Mouse (Mus musculus): ENCODE data around the gene Nos3.

The Nos3 gene

GRCm38 (mm10) chr5:24364508-24364907, at the start of gene Nos3:
TSS of gene Nos3 (plus strand) at chr5:24364810.
- DNase-seq (ENCODE audit: low spot score) = no peak

DNA sequence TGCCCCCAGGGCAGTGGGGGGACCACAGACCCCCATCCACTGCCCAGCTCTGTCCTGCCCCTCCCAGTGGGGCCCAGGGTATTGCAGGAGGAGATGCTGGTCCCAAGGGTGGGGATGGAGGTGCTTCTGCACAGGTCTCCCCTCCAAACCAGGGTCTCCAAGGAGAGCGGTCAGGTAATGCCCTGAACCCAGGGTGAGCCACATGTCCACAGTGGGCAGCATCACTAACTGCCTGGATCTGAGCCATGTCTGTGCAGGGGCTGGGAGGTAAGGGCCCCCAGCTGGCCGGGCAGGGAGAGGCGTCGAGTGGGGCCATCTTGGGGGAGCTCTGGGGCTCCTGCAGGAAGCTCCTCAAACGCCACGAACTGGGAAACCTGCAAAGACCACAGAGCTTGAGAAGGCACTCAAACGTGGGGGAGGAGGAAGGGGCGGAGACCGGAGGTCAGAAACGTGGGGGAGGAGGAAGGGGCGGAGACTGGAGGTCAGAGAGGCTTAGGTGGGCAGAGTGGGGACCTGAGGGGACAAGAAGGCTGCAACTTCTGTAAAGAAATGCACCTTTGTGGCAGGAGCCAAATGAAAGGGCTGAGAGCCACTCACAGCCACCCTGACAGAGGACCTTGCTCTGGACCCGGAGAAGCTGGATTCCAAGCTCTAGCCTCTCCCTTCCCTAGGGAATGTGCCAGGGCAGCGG, 44.7 kb upstream of the Nos3 start:
- no peak for DNase-seq (ENCODE audit: low spot score)

- DNase-seq (ENCODE audit: low spot score) = no peak
These were observed 44.2 kb upstream of the Nos3 start for GRCm38 (mm10) chr5:24320467-24320813.

- no peak for DNase-seq (ENCODE audit: low spot score)
These were observed 43.7 kb upstream of the Nos3 start for GRCm38 (mm10) chr5:24320894-24321293.

DNA sequence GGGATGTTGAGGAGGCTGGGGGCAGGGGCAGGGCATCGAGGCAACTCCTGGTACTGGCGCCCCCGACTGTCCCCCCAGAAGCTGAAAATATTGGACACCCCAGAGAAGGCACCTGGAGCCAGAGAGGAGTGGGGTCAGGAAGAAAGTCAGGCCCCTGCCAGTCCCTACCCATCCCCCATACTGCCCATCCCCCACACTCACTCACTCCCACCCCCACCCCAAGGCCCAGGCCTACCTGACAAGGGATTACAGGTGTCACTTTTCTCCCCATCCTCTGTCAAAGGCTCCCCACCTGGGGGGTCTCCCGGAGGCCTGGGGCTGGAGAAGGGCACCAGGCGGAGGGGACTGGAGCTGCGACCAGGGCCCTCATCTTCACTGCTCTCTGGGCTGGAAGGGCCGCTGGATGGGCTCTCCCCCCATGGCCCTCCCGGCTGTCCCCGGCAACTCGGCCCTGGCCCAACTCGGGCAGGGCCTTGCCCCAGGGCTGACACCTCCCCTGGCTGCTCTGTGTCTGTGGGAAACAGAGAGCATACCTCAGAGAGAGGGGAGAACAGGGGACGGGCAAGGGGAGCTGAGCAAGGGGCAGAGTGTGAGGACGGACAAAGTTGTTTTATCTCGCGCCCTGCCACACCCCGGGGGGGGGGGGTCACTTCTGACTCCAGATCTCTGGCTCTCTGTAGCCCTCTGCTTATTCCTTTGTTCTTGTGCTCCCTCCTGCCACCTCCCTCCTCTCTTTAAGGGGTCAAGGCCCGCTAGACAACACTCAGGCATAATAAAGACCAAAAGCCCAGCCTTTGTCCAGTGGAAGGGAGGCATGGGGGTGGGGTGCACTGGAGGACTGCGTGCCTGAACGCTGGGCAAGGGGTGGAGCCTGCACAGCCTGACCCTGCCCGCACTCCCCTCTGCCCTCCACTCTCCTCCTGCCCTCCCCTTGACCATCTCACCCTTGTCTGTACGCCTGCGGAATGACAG, 42.6 kb upstream of the Nos3 start:
- no peak for DNase-seq (ENCODE audit: low spot score)

- DNase-seq (ENCODE audit: low spot score) = no peak
These were observed 39.4 kb upstream of the Nos3 start for GRCm38 (mm10) chr5:24325251-24325650.

DNA sequence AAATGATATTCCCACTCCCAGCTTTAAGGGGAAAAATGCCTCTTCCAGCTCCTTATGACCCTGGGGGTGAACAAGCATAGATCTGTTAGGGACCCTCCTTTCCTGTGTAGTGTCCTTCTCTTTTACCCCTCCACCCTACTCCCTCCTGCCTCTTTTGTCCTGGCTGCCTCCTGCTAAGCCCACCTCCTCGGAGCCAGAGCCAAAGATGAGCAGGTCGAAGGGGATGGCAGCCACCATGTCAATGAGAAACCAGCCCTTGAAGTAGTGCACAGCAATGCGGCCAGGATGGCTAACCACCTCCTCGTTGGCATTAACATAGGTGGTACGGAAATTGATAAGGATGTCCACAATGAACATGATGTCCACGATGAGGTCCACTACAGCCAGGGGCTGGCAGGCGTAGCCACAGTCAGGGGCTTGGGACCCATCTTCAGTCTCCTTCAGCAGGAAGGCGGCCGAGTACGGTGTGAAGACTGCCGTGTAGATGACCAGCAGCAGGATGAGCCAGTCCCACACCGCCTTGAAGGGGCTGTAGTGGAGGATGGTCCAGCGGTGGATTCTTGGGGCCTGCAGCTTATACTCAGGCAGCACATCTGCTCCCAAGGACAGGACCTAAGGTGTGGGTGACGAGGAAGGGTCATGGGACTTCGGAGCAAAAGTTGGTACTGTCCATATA, 38.3 kb upstream of the Nos3 start:
- no peak for DNase-seq (ENCODE audit: low spot score)

- DNase-seq (ENCODE audit: low spot score) = no peak
These were observed 37.7 kb upstream of the Nos3 start for GRCm38 (mm10) chr5:24326842-24327417.

GRCm38 (mm10) chr5:24328813-24329211, 35.8 kb upstream of the Nos3 start:
- no peak for DNase-seq (ENCODE audit: low spot score)

DNA sequence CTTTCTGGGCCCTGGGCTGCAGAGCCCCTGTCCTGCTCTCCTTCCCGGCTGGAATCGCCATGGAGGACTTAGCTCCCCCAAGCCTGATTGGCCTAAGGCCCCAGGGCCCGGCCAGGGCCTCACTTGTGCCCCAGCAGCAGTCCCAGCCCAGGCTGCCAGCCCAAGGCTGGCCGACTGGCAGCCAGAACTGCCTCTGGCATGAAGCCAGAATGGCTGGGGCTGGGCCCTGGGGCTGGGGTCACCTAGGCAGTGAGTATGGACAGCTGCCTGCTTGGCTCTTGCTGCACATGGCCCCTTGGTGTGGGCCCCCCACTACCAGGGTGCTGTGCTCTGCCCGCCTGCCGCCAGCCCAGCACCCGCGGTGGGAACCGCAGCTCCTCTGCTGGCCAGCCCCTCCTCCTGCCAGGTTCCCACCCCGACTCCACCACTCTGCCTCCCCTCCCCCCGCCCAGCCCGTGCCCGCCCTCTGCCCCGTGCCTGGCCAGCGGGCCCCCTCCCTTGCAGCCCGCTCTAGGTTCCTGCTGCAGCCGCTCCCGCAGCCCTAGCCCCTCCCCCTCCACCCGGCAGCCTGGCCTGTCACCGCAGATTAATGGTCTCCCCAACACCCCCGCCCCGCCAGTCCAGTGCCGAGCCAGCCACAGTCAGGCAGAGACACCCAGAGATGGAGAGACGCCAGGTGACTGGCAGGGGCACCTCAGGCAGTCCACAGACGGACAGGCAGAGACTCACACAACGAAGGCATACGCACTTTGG, 35.2 kb upstream of the Nos3 start:
- DNase-seq (ENCODE audit: low spot score) = no peak

GRCm38 (mm10) chr5:24329965-24330298, 34.7 kb upstream of the Nos3 start:
- no peak for DNase-seq (ENCODE audit: low spot score)

DNA sequence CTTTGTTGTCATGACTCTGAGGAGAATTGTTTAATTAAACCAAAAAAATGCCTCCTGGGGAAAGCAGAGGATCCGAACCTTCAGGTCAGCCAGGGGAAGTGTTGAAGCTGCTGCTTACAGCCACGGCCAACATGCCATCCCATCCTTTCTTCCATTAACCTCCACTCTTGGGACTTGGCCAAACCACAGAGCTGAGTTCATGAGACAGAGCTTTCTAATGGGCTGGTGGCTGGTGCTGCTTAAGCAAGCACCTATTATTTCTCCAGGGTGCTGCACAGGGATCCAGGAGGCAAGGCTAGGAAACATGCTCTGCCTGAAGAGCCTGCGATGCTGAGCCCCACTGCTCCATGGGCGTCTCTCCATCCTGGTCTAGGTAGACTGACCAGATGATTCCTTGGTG, 32.2 kb upstream of the Nos3 start:
- no peak for DNase-seq (ENCODE audit: low spot score)

DNA sequence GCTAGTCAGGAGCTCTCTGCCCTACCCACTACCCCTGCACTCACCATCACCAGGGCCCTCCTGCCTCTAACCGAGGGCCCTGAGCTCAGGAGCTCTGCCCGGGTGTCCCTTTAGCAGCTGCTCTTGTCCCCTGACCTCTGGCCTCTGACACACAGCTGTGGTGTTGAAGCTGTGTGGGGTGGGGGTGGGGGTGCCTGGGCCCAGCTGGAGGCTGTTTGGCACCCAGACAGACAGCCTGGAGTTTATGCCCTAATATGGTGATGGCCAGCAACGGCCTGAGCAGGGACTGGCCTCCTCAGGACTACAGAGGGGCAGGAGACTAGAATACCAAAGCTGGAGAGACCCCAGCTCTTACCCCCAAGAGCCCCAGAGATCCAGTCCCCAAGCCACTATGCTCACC, 29.9 kb upstream of the Nos3 start:
- DNase-seq (ENCODE audit: low spot score) = no peak

GRCm38 (mm10) chr5:24335888-24336511, 28.6 kb upstream of the Nos3 start:
- DNase-seq (ENCODE audit: low spot score) = no peak

DNA sequence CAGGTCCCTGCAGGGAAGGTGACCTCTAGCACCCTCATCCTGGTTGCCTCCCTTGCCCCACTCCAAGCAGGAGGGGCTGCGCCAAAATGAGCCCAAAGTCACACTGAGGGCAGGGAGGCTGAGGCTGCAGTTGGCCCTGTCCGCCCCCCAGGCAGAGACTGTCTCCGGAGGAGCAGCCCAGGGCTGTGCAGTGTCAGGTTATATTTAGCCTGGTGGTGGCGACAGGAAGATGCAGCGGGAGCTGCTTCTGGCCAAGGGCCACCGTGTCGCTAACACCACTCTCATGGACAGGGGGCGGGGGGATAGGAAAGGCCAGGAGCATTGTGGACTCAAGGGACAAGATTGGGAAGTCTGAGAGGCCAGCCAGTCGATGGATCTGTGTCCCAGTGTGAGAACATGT, 27.2 kb upstream of the Nos3 start:
- DNase-seq (ENCODE audit: low spot score) = no peak

DNA sequence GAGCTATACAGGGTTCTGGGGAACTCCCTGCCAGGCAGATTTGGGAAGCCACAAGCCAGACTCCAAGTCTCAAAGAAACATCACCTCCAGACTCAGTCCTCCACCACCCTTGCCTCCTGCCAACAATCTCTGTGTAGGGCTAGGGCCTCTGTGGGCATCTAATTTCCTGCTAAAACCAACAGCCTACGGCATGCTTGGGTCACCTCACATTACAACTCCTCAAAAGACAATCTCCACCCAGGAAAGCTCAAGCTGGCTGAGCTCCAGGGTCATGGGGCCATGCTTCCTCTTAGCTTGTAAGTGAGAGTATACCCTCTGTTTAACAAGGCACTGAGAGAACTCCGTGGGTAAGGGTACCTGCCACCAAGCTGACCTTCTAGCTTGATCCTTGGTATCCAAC, 26.8 kb upstream of the Nos3 start:
- no peak for DNase-seq (ENCODE audit: low spot score)

DNA sequence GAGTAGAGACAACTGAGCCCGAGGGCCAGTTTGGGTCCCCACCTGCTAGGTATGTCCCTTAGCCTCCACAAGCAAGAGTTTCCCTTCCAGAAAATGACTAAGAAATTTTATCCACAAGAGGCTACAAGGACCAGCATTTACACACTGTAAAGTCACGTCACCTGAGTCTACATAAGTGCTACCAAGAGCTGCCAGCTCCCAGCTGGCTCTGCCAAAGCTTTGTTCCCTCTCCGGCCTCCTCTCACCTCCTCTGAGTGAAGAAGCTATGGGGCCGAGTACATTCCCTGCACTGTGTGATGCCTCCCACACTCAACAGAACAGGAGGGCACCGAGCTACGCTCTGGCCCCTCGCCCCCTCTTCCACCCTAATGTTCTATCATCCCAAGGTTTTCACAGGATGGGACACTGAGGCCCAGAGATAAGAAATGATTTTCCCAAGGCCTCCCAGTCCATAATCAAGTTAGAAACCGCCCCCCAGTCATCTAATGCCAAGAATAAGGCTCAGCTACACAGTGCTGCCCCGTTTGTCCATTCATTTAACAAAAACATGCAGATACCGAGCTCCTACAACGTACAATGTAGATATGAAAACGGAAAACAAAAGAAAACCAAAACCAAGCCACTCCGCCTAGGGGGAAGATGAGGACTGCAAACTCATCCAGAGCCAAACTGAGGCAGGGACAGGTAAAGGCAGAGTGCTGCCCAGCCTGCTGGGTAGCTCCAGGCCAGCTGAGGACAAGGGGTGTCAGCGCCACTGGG, 22.2 kb upstream of the Nos3 start:
- DNase-seq (ENCODE audit: low spot score) = no peak

- DNase-seq (ENCODE audit: low spot score) = no peak
These were observed 21.6 kb upstream of the Nos3 start for GRCm38 (mm10) chr5:24342966-24343365.

DNA sequence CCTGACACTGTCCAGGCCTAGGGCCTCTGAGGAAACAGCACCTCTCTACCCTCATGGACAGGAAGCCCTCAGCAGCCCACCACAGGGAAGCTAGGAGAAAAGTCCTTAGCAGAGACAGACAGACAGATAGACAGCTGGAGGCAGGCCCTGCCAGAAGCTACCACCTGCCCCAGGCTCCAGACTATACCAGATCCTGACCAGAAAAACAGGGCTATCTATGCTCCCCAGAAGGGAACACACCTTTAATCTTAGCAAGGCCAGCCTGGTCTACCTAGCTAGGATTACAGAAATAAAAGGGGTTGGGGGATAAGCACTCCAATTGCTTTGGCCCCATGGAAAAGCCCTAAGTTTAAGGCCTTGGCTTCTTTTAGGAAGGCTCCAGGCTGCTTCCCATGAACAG, 21.2 kb upstream of the Nos3 start:
- DNase-seq (ENCODE audit: low spot score) = no peak

- no peak for DNase-seq (ENCODE audit: low spot score)
These were observed 20.6 kb upstream of the Nos3 start for GRCm38 (mm10) chr5:24343977-24344436.
